Mouse (Mus musculus) thymus, adult 2 months (tissue): ENCODE data around the gene Dennd1a. TPM values are rescaled to one million over a fixed set of nuclear protein-coding genes. Genes with fewer than 3 reads are reported as not detected.

Source experiments
- DNase-seq: peaks from one replicate; pipeline ENCODE4 v3.0.0; 2021
- H3K27ac ChIP-seq: fragments of 200-500 bp; 2 replicates; pipeline ENCODE4 v1.5.1; 2012; ENCODE audit warnings: low read length, control low read depth; ENCODE audit not compliant: control insufficient read depth, insufficient read depth
- H3K27me3 ChIP-seq: fragments of 200-500 bp; 2 replicates; pipeline ENCODE4 v1.6.1; 2012; ENCODE audit warnings: mild to moderate bottlenecking, low read length, moderate library complexity, mixed read lengths; ENCODE audit not compliant: control insufficient read depth, insufficient read depth
- H3K36me3 ChIP-seq: fragments of 200-500 bp; 2 replicates; pipeline ENCODE4 v1.6.1; 2012; ENCODE audit warnings: mild to moderate bottlenecking, low read length, moderate library complexity; ENCODE audit not compliant: control insufficient read depth, insufficient read depth
- H3K4me1 ChIP-seq: fragments of 200-500 bp; replicated peaks from 2 replicates; pipeline ENCODE4 v1.6.1; 2012; ENCODE audit warnings: low read length; ENCODE audit not compliant: control insufficient read depth, insufficient read depth
- H3K4me3 ChIP-seq: fragments of 200-500 bp; 2 replicates; pipeline ENCODE4 v1.5.1; 2012; ENCODE audit warnings: mild to moderate bottlenecking, low read length, control low read depth, moderate library complexity; ENCODE audit not compliant: control insufficient read depth, insufficient read depth
- CTCF ChIP-seq: fragments of 200-500 bp; IDR thresholded peaks from 2 replicates; pipeline ENCODE4 v1.5.1; 2012; ENCODE audit warnings: mild to moderate bottlenecking, control low read depth, low read length, moderate library complexity, borderline replicate concordance; ENCODE audit not compliant: control insufficient read depth, poor library complexity, insufficient read depth; ENCODE audit errors: extremely low read depth
- POLR2A ChIP-seq: fragments of 200-500 bp; IDR thresholded peaks from 2 replicates; pipeline ENCODE4 v1.6.1; 2012; ENCODE audit warnings: mild to moderate bottlenecking, low read length, control low read depth, moderate library complexity; ENCODE audit not compliant: control insufficient read depth, poor library complexity, insufficient read depth; ENCODE audit errors: extremely low read depth
- WGBS: fragments of 180-500 bp; shearing (Covaris S2); methylation state at CpG from one replicate; pipeline ENCODE4 v1.1.7; 2018; 5-methylcytosine and 5-hydroxymethylcytosine counted together
- polyA plus RNA-seq: library from polyadenylated mRNA; depleted of rRNA; stranded (reverse); fragments of >200 nt; gene quantifications from 2 replicates; pipeline ENCODE4 v1.2.3, GENCODE M21; 2012

Gene Dennd1a
- polyA plus RNA-seq, 1 experiment, result 35.9 TPM

GRCm38 (mm10) chr2:38286433-38286732 is 807 bp downstream of the Dennd1a start:
- Histone ChIP-seq H3K27ac (peak overlapping the region; percentile 74), H3K4me1 (peaks cover 10% of the 10 kb centered on the region), H3K4me3 (peak overlapping the region; percentile 85), H3K36me3 (no peaks in the 10 kb centered on the region), H3K27me3 (no peaks in the 10 kb centered on the region)
- no peak for DNase-seq
- TF ChIP-seq POLR2A, result no peak
- TF ChIP-seq CTCF, result no peak
- WGBS, result 4% methylated on average over 4 of the region's 4 CpGs

GRCm38 (mm10) chr2:38285781-38286432 is 1.3 kb downstream of the Dennd1a start:
- no peak overlapping the region; the same call in 1 of the 2 replicates for H3K27ac ChIP-seq
- no peaks in the 10 kb centered on the region for H3K27me3 ChIP-seq
- peak overlapping the region; percentile 85 for H3K4me3 ChIP-seq
- peaks cover 10% of the 10 kb centered on the region for H3K4me1 ChIP-seq
- no peaks in the 10 kb centered on the region for H3K36me3 ChIP-seq
- no peak for DNase-seq
- TF ChIP-seq POLR2A, result no peak
- TF ChIP-seq CTCF, result no peak
- 83% methylated on average over 4 of the region's 4 CpGs for WGBS

GRCm38 (mm10) chr2:38283961-38284360 is 3.2 kb downstream of the Dennd1a start:
- DNase-seq, result no peak
- TF ChIP-seq CTCF (no peak), POLR2A (no peak)

GRCm38 (mm10) chr2:38280376-38280775 is 6.8 kb downstream of the Dennd1a start:
- DNase-seq, result no peak
- no peaks in the 10 kb centered on the region for H3K4me1 ChIP-seq
- H3K4me3 ChIP-seq, result no peak overlapping the region
- H3K36me3 ChIP-seq, result no peaks in the 10 kb centered on the region
- no peak overlapping the region for H3K27ac ChIP-seq
- H3K27me3 ChIP-seq, result no peaks in the 10 kb centered on the region
- TF ChIP-seq POLR2A (no peak), CTCF (no peak)

More at GRCm38 (mm10) chr2:38283961-38284360, 3.2 kb downstream of the Dennd1a start:
- H3K36me3 ChIP-seq, result no peaks in the 10 kb centered on the region
- peaks cover 10% of the 10 kb centered on the region for H3K4me1 ChIP-seq
- no peak overlapping the region for H3K4me3 ChIP-seq
- no peaks in the 10 kb centered on the region for H3K27me3 ChIP-seq
- H3K27ac ChIP-seq, result no peak overlapping the region
- WGBS, result 92% methylated on average over 1 of the region's 1 CpGs

GRCm38 (mm10) chr2:38274973-38275372 is 12.2 kb downstream of the Dennd1a start:
- TF ChIP-seq POLR2A, result no peak
- no peak for TF ChIP-seq CTCF
- H3K27ac ChIP-seq, result no peak overlapping the region
- DNase-seq, result no peak
- H3K36me3 ChIP-seq, result no peaks in the 10 kb centered on the region
- H3K27me3 ChIP-seq, result no peaks in the 10 kb centered on the region
- 61% methylated on average over 2 of the region's 2 CpGs for WGBS
- no peak overlapping the region for H3K4me3 ChIP-seq
- H3K4me1 ChIP-seq, result no peaks in the 10 kb centered on the region

GRCm38 (mm10) chr2:38263653-38264052 is 23.5 kb downstream of the Dennd1a start:
- Histone ChIP-seq H3K36me3 (no peaks in the 10 kb centered on the region), H3K4me3 (no peak overlapping the region), H3K27ac (no peak overlapping the region), H3K27me3 (no peaks in the 10 kb centered on the region), H3K4me1 (no peaks in the 10 kb centered on the region)
- no peak for TF ChIP-seq POLR2A
- no peak for TF ChIP-seq CTCF
- no peak for DNase-seq
- whole genome bisulfite sequencing, result 95% methylated on average over 2 of the region's 2 CpGs

GRCm38 (mm10) chr2:38259052-38259451 is 28.1 kb downstream of the Dennd1a start:
- H3K27me3 ChIP-seq, result no peaks in the 10 kb centered on the region
- no peaks in the 10 kb centered on the region for H3K4me1 ChIP-seq
- H3K4me3 ChIP-seq, result no peak overlapping the region
- no peaks in the 10 kb centered on the region for H3K36me3 ChIP-seq
- H3K27ac ChIP-seq, result no peak overlapping the region
- DNase-seq, result no peak
- TF ChIP-seq CTCF, result no peak
- TF ChIP-seq POLR2A, result no peak
